Mouse (Mus musculus): Measurements from ENCODE around the gene Ppm1e. TPM values are rescaled to one million over a fixed set of nuclear protein-coding genes. Genes with fewer than 3 reads are reported as not detected.

The Ppm1e gene
- total and polyA plus RNA-seq, 3 experiments: 0.64 to 0.86 (median 0.74) TPM

- no peak overlapping the region for H3K27ac ChIP-seq (ENCODE audit: insufficient read depth, low read depth)
- no peaks in the 10 kb centered on the region for H3K27me3 ChIP-seq (replicated peaks)
- no peak overlapping the region for H3K4me3 ChIP-seq (replicated peaks in 1 of 3; ENCODE audit: low read depth in 2 of 3, low read length in 2 of 3, poor library complexity in 1 of 3)
- no peaks in the 10 kb centered on the region for H3K79me2 ChIP-seq (replicated peaks; ENCODE audit: control insufficient read depth, extremely low read depth, insufficient read depth, poor library complexity, severe bottlenecking)
- no peak overlapping the region for H3K4me2 ChIP-seq (ENCODE audit: insufficient read depth, low read depth, poor library complexity, severe bottlenecking)
- dilution Hi-C loops (cut with MboI; ENCODE audit: extremely low pct_ligation_motif_present, extremely low pct_unique_long_range_greater_than_20kb, low sequenced_read_pairs) (no loop called here), in situ Hi-C loops (cut with MboI; ENCODE audit: low pct_ligation_motif_present, low pct_unique_long_range_greater_than_20kb, low sequenced_read_pairs) (no loop called here)
- peaks cover 3 to 27% of the 10 kb centered on the region in 2 experiments; a peak in 2 of 4 replicates for H3K4me1 ChIP-seq (ENCODE audit: control insufficient read depth in 1 of 2, insufficient read depth in 2 of 2)
- no peak for DNase-seq (ENCODE audit: extremely low read depth)
- H3K36me3 ChIP-seq (replicated peaks in 1 of 2; ENCODE audit: control insufficient read depth in 1 of 2, insufficient read depth in 1 of 2, low read length in 1 of 2): no peaks in the 10 kb centered on the region
- no peaks in the 10 kb centered on the region for H3K9me3 ChIP-seq (replicated peaks; ENCODE audit: low read length)
- TF ChIP-seq IRF4 (IDR thresholded peaks at IDR 0.05; ENCODE audit: low read depth, low read length) (no peak), ZC3H11A (IDR thresholded peaks at IDR 0.05; ENCODE audit: low read depth, low read length) (no peak), EP300 (IDR thresholded peaks at IDR 0.05; ENCODE audit: low read length) (no peak), JUND (conservative IDR thresholded peaks at IDR 0.05; ENCODE audit: low read depth, low read length) (no peak), MAX (IDR thresholded peaks at IDR 0.05; ENCODE audit: low read length) (no peak), BHLHE40 (IDR thresholded peaks at IDR 0.05; ENCODE audit: low read depth, low read length) (no peak), GABPA (IDR thresholded peaks at IDR 0.05; ENCODE audit: insufficient replicate concordance, low read depth, low read length) (no peak), MAZ (IDR thresholded peaks at IDR 0.05; ENCODE audit: low read depth, low read length) (no peak), POLR2AphosphoS2 (IDR thresholded peaks at IDR 0.05; ENCODE audit: low read depth, low read length) (no peak)
- no peak overlapping the region for H3K9ac ChIP-seq (ENCODE audit: insufficient read depth, low read depth)
Observed at GRCm38 (mm10) chr11:87279461-87279860, 79.4 kb downstream of the Ppm1e start.

- no peaks in the 10 kb centered on the region for H3K27me3 ChIP-seq (replicated peaks)
- H3K27ac ChIP-seq (ENCODE audit: insufficient read depth, low read depth): no peak overlapping the region
- H3K4me1 ChIP-seq (ENCODE audit: control insufficient read depth in 1 of 2, insufficient read depth in 2 of 2): peaks cover 3 to 27% of the 10 kb centered on the region in 2 experiments; a peak in 2 of 4 replicates
- no peaks in the 10 kb centered on the region for H3K36me3 ChIP-seq (replicated peaks in 1 of 2; ENCODE audit: control insufficient read depth in 1 of 2, insufficient read depth in 1 of 2, low read length in 1 of 2)
- no peak overlapping the region for H3K4me2 ChIP-seq (ENCODE audit: insufficient read depth, low read depth, poor library complexity, severe bottlenecking)
- H3K4me3 ChIP-seq (replicated peaks in 1 of 3; ENCODE audit: low read depth in 2 of 3, low read length in 2 of 3, poor library complexity in 1 of 3): no peak overlapping the region
- TF ChIP-seq MAZ (IDR thresholded peaks at IDR 0.05; ENCODE audit: low read depth, low read length) (no peak), MAFK (IDR thresholded peaks at IDR 0.05; ENCODE audit: insufficient replicate concordance, low read length) (0 out of 2 replicates have a peak, but pooled peaks have one; percentile 15), TCF12 (IDR thresholded peaks at IDR 0.05; ENCODE audit: low read depth, low read length) (no peak)
- H3K9ac ChIP-seq (ENCODE audit: insufficient read depth, low read depth): no peak overlapping the region
- dilution Hi-C loops (cut with MboI; ENCODE audit: extremely low pct_ligation_motif_present, extremely low pct_unique_long_range_greater_than_20kb, low sequenced_read_pairs) (no loop called here), in situ Hi-C loops (cut with MboI; ENCODE audit: low pct_ligation_motif_present, low pct_unique_long_range_greater_than_20kb, low sequenced_read_pairs) (no loop called here)
- DNase-seq (ENCODE audit: extremely low read depth): no peak
- H3K9me3 ChIP-seq (replicated peaks; ENCODE audit: low read length): no peaks in the 10 kb centered on the region
- H3K79me2 ChIP-seq (replicated peaks; ENCODE audit: control insufficient read depth, extremely low read depth, insufficient read depth, poor library complexity, severe bottlenecking): no peaks in the 10 kb centered on the region
Observed at GRCm38 (mm10) chr11:87278807-87279206, 80.0 kb downstream of the Ppm1e start.

- no peaks in the 10 kb centered on the region for H3K27me3 ChIP-seq (replicated peaks)
- no peak overlapping the region for H3K4me3 ChIP-seq (replicated peaks in 1 of 3; ENCODE audit: low read depth in 2 of 3, low read length in 2 of 3, poor library complexity in 1 of 3)
- peaks cover 3 to 27% of the 10 kb centered on the region in 2 experiments; a peak in 2 of 4 replicates for H3K4me1 ChIP-seq (ENCODE audit: control insufficient read depth in 1 of 2, insufficient read depth in 2 of 2)
- H3K4me2 ChIP-seq (ENCODE audit: insufficient read depth, low read depth, poor library complexity, severe bottlenecking): peak overlapping the region; percentile 57
- H3K79me2 ChIP-seq (replicated peaks; ENCODE audit: control insufficient read depth, extremely low read depth, insufficient read depth, poor library complexity, severe bottlenecking): no peaks in the 10 kb centered on the region
- dilution Hi-C loops (cut with MboI; ENCODE audit: extremely low pct_ligation_motif_present, extremely low pct_unique_long_range_greater_than_20kb, low sequenced_read_pairs) (no loop called here), in situ Hi-C loops (cut with MboI; ENCODE audit: low pct_ligation_motif_present, low pct_unique_long_range_greater_than_20kb, low sequenced_read_pairs) (no loop called here)
- no peaks in the 10 kb centered on the region for H3K36me3 ChIP-seq (replicated peaks in 1 of 2; ENCODE audit: control insufficient read depth in 1 of 2, insufficient read depth in 1 of 2, low read length in 1 of 2)
- peaks cover 2% of the 10 kb centered on the region for H3K9me3 ChIP-seq (replicated peaks; ENCODE audit: low read length)
- no peak overlapping the region for H3K27ac ChIP-seq (ENCODE audit: insufficient read depth, low read depth)
- H3K9ac ChIP-seq (ENCODE audit: insufficient read depth, low read depth): no peak overlapping the region
- no peak for TF ChIP-seq POLR2AphosphoS2 (IDR thresholded peaks at IDR 0.05; ENCODE audit: low read depth, low read length)
- peak; percentile 21 for DNase-seq (ENCODE audit: extremely low read depth)
Observed at GRCm38 (mm10) chr11:87276240-87276985, 82.4 kb downstream of the Ppm1e start.
